Mouse (Mus musculus): ENCODE data around the gene Hmga1b. TPM values are rescaled to one million over a fixed set of nuclear protein-coding genes. Genes with fewer than 3 reads are reported as not detected.
"Not testable (repeated sequence)": the region's sequence is repeated elsewhere in the genome, so short reads cannot be mapped to it uniquely, and the experiment has no call there.

Hmga1b gene
- polyA plus RNA-seq, 2 experiments from 2014 or later, result 35.6 to 69.1 TPM

DNA sequence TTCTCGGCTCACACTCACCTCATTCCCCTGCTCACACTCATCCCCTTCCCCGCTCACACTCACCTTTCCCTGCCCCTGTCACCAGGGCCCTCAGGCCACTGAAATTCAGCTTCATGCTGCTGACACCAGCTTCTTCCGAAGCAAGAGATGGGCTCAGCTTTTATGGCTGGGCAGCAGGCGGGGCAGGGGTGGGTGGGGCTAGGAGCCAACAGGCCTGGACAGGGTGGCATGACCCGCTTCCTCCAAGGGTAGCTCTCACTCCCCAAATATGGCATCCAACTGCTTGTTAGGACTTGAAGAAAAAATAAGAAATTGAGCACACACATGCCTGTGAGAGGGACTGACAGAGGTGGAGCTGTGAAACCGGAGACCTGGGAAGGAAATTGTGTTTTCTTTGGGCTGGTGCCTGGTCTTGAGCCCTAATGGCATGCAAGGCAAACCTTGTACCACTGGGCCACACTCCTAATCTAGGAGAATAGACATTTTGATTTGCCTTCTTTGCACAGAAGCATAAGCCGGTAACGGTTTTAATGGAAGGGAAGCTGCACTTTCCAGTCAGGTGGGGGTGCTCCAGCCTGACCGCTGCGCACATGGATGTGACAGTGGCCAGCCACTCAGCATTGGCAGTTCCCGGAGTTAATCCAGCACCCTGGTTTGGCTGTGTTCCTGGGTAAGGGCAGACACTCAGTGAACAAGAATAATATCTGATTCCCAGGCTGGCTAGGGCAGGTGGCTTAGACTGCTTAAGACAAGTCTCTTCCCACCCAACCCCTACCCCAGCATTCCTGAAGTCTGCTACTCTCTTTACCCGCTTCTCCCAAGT lies 30.5 kb upstream of the Hmga1b start, which contains the start of gene Cbr2:
TSS of gene Cbr2 (minus strand) at position 257 of the 823 bp plus-strand sequence.
- ATAC-seq, result no peak

DNA sequence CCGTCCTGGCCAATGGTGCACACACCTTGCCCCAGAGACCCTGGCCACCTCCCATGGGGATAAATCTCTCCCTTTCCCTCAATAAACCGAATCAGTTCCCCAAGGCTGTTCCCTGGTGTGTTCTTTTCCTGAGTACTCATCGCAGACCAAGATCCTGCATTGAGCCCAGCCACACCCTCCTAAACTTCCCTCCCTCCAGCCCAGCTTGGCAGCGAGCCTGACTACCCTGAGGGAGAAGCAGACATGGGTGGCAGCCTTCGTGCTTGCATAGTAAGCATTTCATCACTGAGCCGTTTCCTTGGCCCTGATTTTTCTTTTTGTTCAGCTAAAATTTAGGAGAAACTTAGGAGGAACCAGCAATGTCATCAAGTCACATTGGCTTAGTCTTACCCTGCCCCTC lies 29.1 kb upstream of the Hmga1b start:
- ATAC-seq, result no peak

GRCm38 (mm10) chr11:120736424-120736823 lies 26.2 kb upstream of the Hmga1b start:
- no peak for ATAC-seq

- ATAC-seq, result no peak
These were observed 21.6 kb upstream of the Hmga1b start for GRCm38 (mm10) chr11:120740981-120741380.

- ATAC-seq, result no peak
These were observed 18.4 kb upstream of the Hmga1b start for GRCm38 (mm10) chr11:120744121-120744701.

DNA sequence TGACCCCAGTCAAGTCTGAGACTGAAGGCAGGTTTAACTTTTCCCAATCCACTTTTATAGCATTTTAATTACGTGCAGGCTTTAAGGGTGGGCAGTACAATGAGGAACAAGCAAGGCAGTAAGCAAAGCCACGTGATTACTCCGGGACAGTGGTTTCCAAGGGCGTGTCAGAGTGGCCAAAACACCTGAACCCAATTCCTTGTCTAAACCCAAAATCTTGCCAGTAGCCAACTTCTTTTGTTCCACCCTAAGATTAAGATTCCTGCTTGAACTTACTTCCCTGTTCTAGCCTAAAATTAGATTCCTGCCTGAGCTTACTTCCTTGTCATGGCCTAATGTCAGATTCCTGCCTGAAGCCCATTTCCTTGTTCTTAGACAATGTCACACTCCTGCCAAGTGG lies 14.6 kb upstream of the Hmga1b start:
- ATAC-seq, result no peak

- no peak for ATAC-seq
These were observed 13.2 kb upstream of the Hmga1b start for GRCm38 (mm10) chr11:120749430-120749829.

DNA sequence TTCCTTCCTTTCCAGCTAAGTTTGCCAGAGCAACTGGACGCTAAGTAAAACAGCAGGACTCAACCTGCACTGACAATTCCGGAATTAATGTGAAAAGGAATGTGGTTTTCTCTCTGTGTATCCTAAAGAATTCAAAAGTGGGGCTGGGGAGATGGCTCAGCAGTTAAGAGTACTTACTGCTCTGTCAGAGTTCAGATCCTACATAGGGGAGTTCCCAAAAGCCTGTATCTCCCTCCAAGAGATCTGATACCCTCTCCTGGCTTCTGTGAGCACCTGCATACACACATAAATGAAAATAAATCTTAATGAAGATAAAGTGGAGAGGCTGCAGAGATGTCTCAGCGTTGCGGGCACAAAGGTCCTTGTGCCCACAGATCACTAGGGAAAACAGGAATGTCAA lies 11.0 kb upstream of the Hmga1b start:
- ATAC-seq, result no peak

DNA sequence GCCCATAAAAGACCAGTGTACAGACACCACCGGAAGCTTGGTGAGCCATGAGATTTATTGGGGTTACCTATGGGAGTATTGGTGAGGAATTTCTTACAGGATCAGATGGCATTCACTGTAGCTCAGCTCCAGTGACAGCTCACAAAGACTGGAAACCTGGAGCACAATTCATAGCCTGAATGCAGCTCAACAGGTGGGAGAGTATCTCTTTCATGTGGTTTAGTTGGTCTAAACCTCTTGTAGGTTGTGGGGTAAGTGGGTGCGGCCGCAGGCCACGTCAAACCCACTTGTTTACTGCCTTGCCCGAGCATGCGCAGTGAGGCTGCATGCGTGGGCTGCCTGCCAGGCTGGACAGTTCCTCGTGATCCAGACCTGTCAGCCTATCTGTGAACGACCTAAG lies 2.4 kb upstream of the Hmga1b start:
- no peak for ATAC-seq

DNA sequence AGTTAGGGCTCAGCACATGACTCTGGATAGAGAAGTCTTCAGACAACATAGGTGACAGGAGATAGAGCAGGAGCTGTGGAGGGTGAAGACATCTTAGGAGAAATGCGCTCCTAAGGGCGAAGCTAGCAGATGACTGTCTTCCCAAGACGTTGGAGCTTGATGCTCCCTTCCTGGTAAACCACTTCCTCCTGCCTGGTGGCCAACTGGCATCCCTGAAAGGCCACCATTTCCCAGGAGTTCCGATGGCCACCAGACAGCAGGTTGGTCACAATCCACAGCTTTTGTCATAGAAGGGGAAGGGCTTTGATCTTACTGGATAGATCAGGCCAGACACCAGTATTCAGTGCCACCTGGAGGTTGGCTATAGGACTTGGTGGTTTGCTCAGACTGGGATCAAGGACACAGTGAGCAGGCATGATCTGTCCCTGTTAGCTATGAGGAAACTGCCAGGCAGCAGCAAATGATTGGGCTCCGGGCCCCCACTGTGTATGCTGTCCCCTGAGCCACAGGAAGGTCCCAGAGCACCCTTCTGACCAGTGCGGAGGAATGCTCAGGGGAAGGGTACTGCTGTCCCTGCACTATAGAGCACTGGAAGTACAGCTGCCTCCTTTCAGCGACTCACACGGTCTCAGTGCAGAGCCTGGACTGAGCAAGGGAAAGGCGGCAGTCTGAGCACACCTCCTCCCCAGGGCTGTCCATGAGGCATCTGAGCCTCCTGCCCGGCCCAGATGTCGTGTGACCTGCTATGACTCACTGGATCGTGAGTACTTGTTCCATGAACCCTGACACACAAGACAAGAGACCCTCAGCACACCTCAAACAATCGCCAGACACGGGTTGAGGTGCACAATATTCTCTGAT lies 553 bp upstream of the Hmga1b start:
- no peak for ATAC-seq

- ATAC-seq, result not testable (repeated sequence)
These were observed 766 bp downstream of the Hmga1b start for GRCm38 (mm10) chr11:120763121-120763999.

DNA sequence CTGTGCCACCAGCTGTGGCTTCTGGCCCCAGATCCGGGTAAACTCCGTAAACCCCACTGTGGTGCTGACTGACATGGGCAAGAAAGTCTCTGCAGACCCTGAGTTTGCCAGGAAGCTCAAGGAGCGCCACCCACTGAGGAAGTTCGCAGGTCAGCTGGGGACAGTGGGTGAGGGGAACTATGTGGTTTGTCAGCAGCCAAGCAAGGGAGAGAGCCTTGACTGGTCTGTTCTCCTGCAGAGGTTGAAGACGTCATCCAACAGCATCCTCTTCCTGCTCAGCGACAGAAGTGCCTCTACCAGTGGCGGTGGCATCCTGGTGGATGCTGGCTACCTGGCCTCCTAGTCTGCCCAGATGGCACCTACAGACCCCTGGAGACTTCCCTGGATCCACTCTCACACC lies 4.4 kb downstream of the Hmga1b start:
- ATAC-seq, result peak; percentile 32

DNA sequence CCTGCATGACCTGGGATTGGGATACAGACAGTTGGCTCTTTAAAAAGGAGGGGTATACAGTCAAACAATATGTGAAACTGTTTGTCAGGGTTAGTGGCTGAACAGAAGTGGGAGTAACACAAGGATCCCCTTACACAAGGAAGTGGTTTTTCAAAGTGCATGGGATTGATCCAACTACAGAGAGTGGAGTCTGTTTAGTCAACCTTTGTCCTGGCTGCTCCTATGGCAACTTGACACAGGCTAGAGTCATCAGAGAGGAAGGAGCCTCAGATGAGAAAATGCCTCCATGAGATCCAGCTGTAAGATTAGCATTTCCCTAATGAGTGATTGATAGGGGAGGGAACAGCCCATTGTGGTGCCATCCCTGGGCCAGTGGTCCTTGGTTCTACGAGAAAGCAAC lies 5.6 kb downstream of the Hmga1b start:
- no peak for ATAC-seq

GRCm38 (mm10) chr11:120772749-120773148 lies 10.2 kb downstream of the Hmga1b start:
- ATAC-seq, result no peak

GRCm38 (mm10) chr11:120773463-120774190 lies 11.0 kb downstream of the Hmga1b start:
- no peak for ATAC-seq

DNA sequence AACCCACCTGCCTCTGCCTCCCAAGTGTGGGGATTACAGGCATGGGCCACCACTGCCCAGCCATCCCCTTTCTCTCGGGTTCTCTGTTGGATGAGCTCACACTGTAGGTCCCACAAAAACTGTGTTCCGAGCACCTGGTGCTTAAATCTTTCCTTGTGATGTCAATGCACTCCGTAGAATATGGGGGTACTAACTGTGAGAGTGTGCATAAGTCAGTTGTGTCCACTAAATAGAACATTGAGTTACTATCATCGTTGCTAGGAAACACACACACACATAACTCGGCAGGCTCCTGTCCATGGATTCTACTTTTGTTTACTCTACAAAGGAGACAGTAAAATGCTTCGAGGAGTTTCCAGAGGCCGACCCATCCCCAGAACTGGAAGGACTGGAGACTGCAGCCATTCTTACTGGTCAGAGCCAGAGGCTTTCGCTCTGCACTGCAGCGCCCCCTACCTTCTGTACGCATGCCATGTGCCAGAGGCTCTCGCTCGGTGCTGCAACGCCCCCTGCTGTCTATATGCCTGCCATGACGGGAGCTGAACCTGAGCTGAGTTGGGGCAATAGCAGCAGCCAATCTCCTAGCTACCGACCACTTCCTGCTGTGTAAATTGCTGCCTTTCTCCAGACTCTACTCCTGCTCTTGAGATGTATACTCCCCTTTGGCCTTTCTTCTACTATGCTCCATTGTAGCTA lies 13.3 kb downstream of the Hmga1b start:
- ATAC-seq, result peak; percentile 98

DNA sequence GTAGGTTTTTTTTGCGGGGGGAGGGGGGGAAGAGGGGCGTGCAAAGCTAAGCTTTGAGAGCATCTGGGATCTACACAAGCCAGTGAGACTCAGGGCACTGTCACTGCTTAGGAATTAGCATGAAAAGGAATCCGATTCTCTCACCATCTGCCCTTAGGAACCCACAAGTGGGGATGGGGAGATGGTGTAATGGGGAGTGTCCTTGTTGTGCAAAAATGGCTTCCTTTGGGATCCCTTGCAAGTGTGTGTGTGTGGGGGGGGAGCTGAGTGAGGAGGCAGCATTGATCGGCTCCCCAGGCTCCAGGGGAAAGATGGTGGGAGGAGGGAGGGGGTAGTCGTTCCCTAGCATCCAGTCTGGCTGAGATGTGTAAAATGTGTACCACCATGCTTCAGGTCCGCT lies 14.5 kb downstream of the Hmga1b start:
- no peak for ATAC-seq

- no peak for ATAC-seq
These were observed 17.3 kb downstream of the Hmga1b start for GRCm38 (mm10) chr11:120779876-120780275.

GRCm38 (mm10) chr11:120781361-120781760 lies 18.8 kb downstream of the Hmga1b start:
- ATAC-seq, result not testable (repeated sequence)

GRCm38 (mm10) chr11:120783426-120784063 lies 21.0 kb downstream of the Hmga1b start:
- ATAC-seq, result no peak
